Mouse (Mus musculus) small intestine, adult 2 months (tissue): ENCODE measurements at regions not wholly inside any gene's neighbourhood (a gene's known extent, or its start where the extent isn't known, plus 50 kb on each side); places are given as distances from the start of the nearest gene placed in this dataset.

Experiments used
- CTCF ChIP-seq: fragments of 200-500 bp; IDR thresholded peaks from 2 replicates; pipeline ENCODE4 v1.5.1; 2012; ENCODE audit warnings: low read depth, mild to moderate bottlenecking, control low read depth, inconsistent platforms, low read length, moderate library complexity, mixed read lengths; ENCODE audit not compliant: insufficient replicate concordance, insufficient read length; ENCODE audit errors: extremely low read depth
- POLR2A ChIP-seq: fragments of 200-500 bp; IDR thresholded peaks from 2 replicates; pipeline ENCODE4 v1.6.1; 2012; ENCODE audit warnings: low read depth, mild to moderate bottlenecking, control low read depth, inconsistent platforms, low read length, moderate library complexity

- TF ChIP-seq CTCF (no peak), POLR2A (no peak)
These were observed 68.1 kb upstream of the Nkx1-1 start for GRCm38 (mm10) chr5:33501735-33502495.
